Mouse (Mus musculus): ENCODE measurements around the gene Grcc10. TPM values are rescaled to one million over a fixed set of nuclear protein-coding genes. Genes with fewer than 3 reads are reported as not detected.

Grcc10 gene
- polyA plus RNA-seq, 1 experiment from 2014 or later: 402 TPM

- Histone ChIP-seq H3K4me1 (no peaks in the 10 kb centered on the region), H3K9me3 (no peaks in the 10 kb centered on the region), H3K9ac (no peak overlapping the region), H3K4me2 (no peak overlapping the region), H3K27ac (no peak overlapping the region), H3K36me3 (no peaks in the 10 kb centered on the region), H3K4me3 (no peak overlapping the region), H3K27me3 (no peaks in the 10 kb centered on the region)
- WGBS: 66% methylated on average over 8 of the region's 8 CpGs
- ATAC-seq (ENCODE audit: insufficient number of reproducible peaks, low FRiP score, low TSS enrichment, low read depth): no peak
These were observed 17.6 kb downstream of the Grcc10 start for GRCm38 (mm10) chr6:124723541-124723940.

GRCm38 (mm10) chr6:124722876-124723473 is 18.2 kb downstream of the Grcc10 start:
- no peak for ATAC-seq (ENCODE audit: insufficient number of reproducible peaks, low FRiP score, low TSS enrichment, low read depth)
- WGBS: 85% methylated on average over 6 of the region's 6 CpGs

GRCm38 (mm10) chr6:124720904-124721303 is 20.3 kb downstream of the Grcc10 start:
- WGBS: 76% methylated on average over 11 of the region's 11 CpGs
- H3K27ac ChIP-seq: no peak overlapping the region
- H3K9ac ChIP-seq: no peak overlapping the region
- no peaks in the 10 kb centered on the region for H3K27me3 ChIP-seq
- no peak overlapping the region for H3K4me3 ChIP-seq
- no peaks in the 10 kb centered on the region for H3K9me3 ChIP-seq
- no peak overlapping the region for H3K4me2 ChIP-seq
- peaks cover 20% of the 10 kb centered on the region for H3K36me3 ChIP-seq
- H3K4me1 ChIP-seq: peaks cover 5% of the 10 kb centered on the region; the same call in 1 of the 2 replicates
- ATAC-seq (ENCODE audit: insufficient number of reproducible peaks, low FRiP score, low TSS enrichment, low read depth): no peak

More at GRCm38 (mm10) chr6:124722876-124723473, 18.2 kb downstream of the Grcc10 start:
- Histone ChIP-seq H3K36me3 (no peaks in the 10 kb centered on the region), H3K27ac (no peak overlapping the region), H3K4me1 (no peaks in the 10 kb centered on the region), H3K4me2 (no peak overlapping the region), H3K27me3 (no peaks in the 10 kb centered on the region), H3K9me3 (no peaks in the 10 kb centered on the region), H3K4me3 (no peak overlapping the region), H3K9ac (no peak overlapping the region)

GRCm38 (mm10) chr6:124719354-124719978 is 21.7 kb downstream of the Grcc10 start:
- Histone ChIP-seq H3K9ac (peak overlapping the region; percentile 5; the same call in 1 of the 2 replicates), H3K36me3 (peaks cover 34% of the 10 kb centered on the region), H3K9me3 (no peaks in the 10 kb centered on the region), H3K27ac (peak overlapping the region; percentile 48; the same call in 1 of the 2 replicates), H3K4me1 (peaks cover 7% of the 10 kb centered on the region; the same call in 1 of the 2 replicates), H3K4me2 (peak overlapping the region; percentile 17), H3K27me3 (no peaks in the 10 kb centered on the region), H3K4me3 (peak overlapping the region; percentile 34; the same call in 1 of the 2 replicates)
- 59% methylated on average over 7 of the region's 7 CpGs for WGBS
- ATAC-seq (ENCODE audit: insufficient number of reproducible peaks, low FRiP score, low TSS enrichment, low read depth): no peak

- H3K4me3 ChIP-seq: peak overlapping the region; percentile 34
- H3K27me3 ChIP-seq: no peaks in the 10 kb centered on the region
- no peak for ATAC-seq (ENCODE audit: insufficient number of reproducible peaks, low FRiP score, low TSS enrichment, low read depth)
- H3K36me3 ChIP-seq: peaks cover 42% of the 10 kb centered on the region
- H3K4me2 ChIP-seq: peak overlapping the region; percentile 17; the same call in 1 of the 2 replicates
- H3K9me3 ChIP-seq: no peaks in the 10 kb centered on the region
- peak overlapping the region; percentile 48; the same call in 1 of the 2 replicates for H3K27ac ChIP-seq
- WGBS: 48% methylated on average over 16 of the region's 16 CpGs
- H3K4me1 ChIP-seq: peaks cover 13% of the 10 kb centered on the region
- H3K9ac ChIP-seq: peak overlapping the region; percentile 5; the same call in 1 of the 2 replicates
These were observed 22.5 kb downstream of the Grcc10 start for GRCm38 (mm10) chr6:124718703-124719102.

GRCm38 (mm10) chr6:124717968-124718367 is 23.2 kb downstream of the Grcc10 start:
- H3K4me3 ChIP-seq: peak overlapping the region; percentile 34
- no peaks in the 10 kb centered on the region for H3K9me3 ChIP-seq
- peak overlapping the region; percentile 25; the same call in 1 of the 2 replicates for H3K4me2 ChIP-seq
- no peak overlapping the region for H3K27ac ChIP-seq
- H3K4me1 ChIP-seq: peaks cover 20% of the 10 kb centered on the region
- ATAC-seq (ENCODE audit: insufficient number of reproducible peaks, low FRiP score, low TSS enrichment, low read depth): no peak
- peaks cover 47% of the 10 kb centered on the region for H3K36me3 ChIP-seq
- WGBS: 65% methylated on average over 13 of the region's 13 CpGs
- H3K27me3 ChIP-seq: no peaks in the 10 kb centered on the region
- no peak overlapping the region for H3K9ac ChIP-seq

GRCm38 (mm10) chr6:124716864-124717490 is 24.2 kb downstream of the Grcc10 start:
- Histone ChIP-seq H3K4me2 (no peak overlapping the region), H3K36me3 (peaks cover 47% of the 10 kb centered on the region), H3K9ac (no peak overlapping the region), H3K9me3 (no peaks in the 10 kb centered on the region), H3K4me1 (peaks cover 23% of the 10 kb centered on the region), H3K27me3 (no peaks in the 10 kb centered on the region), H3K27ac (no peak overlapping the region), H3K4me3 (no peak overlapping the region; the same call in 1 of the 2 replicates)
- no peak for ATAC-seq (ENCODE audit: insufficient number of reproducible peaks, low FRiP score, low TSS enrichment, low read depth)
- WGBS: 58% methylated on average over 20 of the region's 20 CpGs

- no peaks in the 10 kb centered on the region for H3K9me3 ChIP-seq
- peak overlapping the region; percentile 88; the same call in 1 of the 2 replicates for H3K27ac ChIP-seq
- H3K4me3 ChIP-seq: peak overlapping the region; percentile 94
- WGBS: 5% methylated on average over 11 of the region's 11 CpGs
- peaks cover 43% of the 10 kb centered on the region for H3K4me1 ChIP-seq
- no peaks in the 10 kb centered on the region for H3K27me3 ChIP-seq
- H3K9ac ChIP-seq: peak overlapping the region; percentile 76
- ATAC-seq (ENCODE audit: insufficient number of reproducible peaks, low FRiP score, low TSS enrichment, low read depth): no peak
- peak overlapping the region; percentile 85 for H3K4me2 ChIP-seq
- H3K36me3 ChIP-seq: peaks cover 55% of the 10 kb centered on the region
These were observed 28.3 kb downstream of the Grcc10 start for GRCm38 (mm10) chr6:124712918-124713317.

- Histone ChIP-seq H3K4me2 (peak within 1 kb of the TSS; percentile 85), H3K4me1 (peaks cover 43% of the 10 kb centered on the region), H3K9me3 (no peaks in the 10 kb centered on the region), H3K27ac (peak within 1 kb of the TSS; percentile 90), H3K36me3 (peaks cover 53% of the 10 kb centered on the region), H3K27me3 (no peaks in the 10 kb centered on the region), H3K9ac (peak within 1 kb of the TSS; percentile 85), H3K4me3 (peak within 1 kb of the TSS; percentile 94)
- WGBS: under 1% methylated on average over 76 of the region's 76 CpGs
- ATAC-seq (ENCODE audit: insufficient number of reproducible peaks, low FRiP score, low TSS enrichment, low read depth): peak; percentile 95
These were observed 29.1 kb downstream of the Grcc10 start, which contains the start of the genes Emg1 and Phb2 for GRCm38 (mm10) chr6:124711824-124712782. TSS of gene Emg1 (minus strand) at chr6:124712178. TSS of gene Phb2 (plus strand) at chr6:124712336.

GRCm38 (mm10) chr6:124708289-124708889 is 32.8 kb downstream of the Grcc10 start:
- Histone ChIP-seq H3K27ac (no peak overlapping the region), H3K4me2 (no peak overlapping the region), H3K27me3 (no peaks in the 10 kb centered on the region), H3K4me3 (no peak overlapping the region), H3K9ac (no peak overlapping the region), H3K36me3 (peaks cover 49% of the 10 kb centered on the region), H3K4me1 (peaks cover 27% of the 10 kb centered on the region), H3K9me3 (no peaks in the 10 kb centered on the region)
- no peak for ATAC-seq (ENCODE audit: insufficient number of reproducible peaks, low FRiP score, low TSS enrichment, low read depth)
- WGBS: 94% methylated on average over 10 of the region's 10 CpGs
